7 mouse cellular contexts compared by ENCODE assay signal in the genomic region with DNA sequence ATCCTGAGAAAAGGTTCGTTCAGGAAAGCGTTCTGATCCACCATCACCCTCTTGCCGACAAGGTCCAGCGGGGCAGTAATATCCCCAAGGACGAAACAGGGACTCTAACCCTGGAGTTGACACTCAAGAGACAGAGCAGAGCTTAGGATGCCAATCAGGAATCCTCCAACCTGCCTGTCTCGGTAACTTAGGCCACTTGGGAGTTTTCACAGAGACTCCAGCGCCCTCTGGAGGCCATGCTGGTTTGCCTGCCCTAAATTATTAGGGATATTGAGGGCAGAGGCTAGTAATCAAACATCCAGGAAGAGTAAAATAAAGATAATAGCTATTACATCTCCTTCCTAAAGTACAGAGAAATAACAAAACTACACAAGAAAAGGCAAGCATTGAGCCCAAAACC. TPM values are rescaled to one million over a fixed set of nuclear protein-coding genes. Genes with fewer than 3 reads are reported as not detected.
A peak's percentile ranks its signal among the peaks of the same experiment; 100 is the strongest.
DNase-seq lines count a peak whose midpoint lies in the region; ATAC-seq and TF ChIP-seq lines count a peak whose summit lies in the region.

No protein-coding gene starts in this region.

- ATAC-seq in heart, postnatal 0 days (ENCODE audit: insufficient read depth, low read depth): no peak
- ATAC-seq in limb, embryonic 11.5 days (ENCODE audit: insufficient number of reproducible peaks, low FRiP score, low TSS enrichment, low read depth): no peak

- H3K27me3 ChIP-seq in heart, postnatal 0 days (ENCODE audit: control insufficient read depth, insufficient read depth, low read length): no peaks in the 10 kb centered on the region
- H3K27me3 ChIP-seq in limb, embryonic 11.5 days (ENCODE audit: control insufficient read depth, insufficient read depth, low read length): no peaks in the 10 kb centered on the region

- H3K4me3 ChIP-seq in heart, postnatal 0 days (ENCODE audit: low read depth, low read length): no peak overlapping the region
- no peak overlapping the region for H3K4me3 ChIP-seq in limb, embryonic 11.5 days (ENCODE audit: low read depth, low read length)

- no peaks in the 10 kb centered on the region for H3K4me1 ChIP-seq in heart, postnatal 0 days (ENCODE audit: control insufficient read depth, insufficient read depth)
- no peaks in the 10 kb centered on the region for H3K4me1 ChIP-seq in limb, embryonic 11.5 days (ENCODE audit: control insufficient read depth, insufficient read depth, low read length)

- no peaks in the 10 kb centered on the region for H3K36me3 ChIP-seq in heart, postnatal 0 days (replicated peaks; ENCODE audit: control insufficient read depth, insufficient read depth, low read length)
- no peaks in the 10 kb centered on the region for H3K36me3 ChIP-seq in limb, embryonic 11.5 days (ENCODE audit: control insufficient read depth, insufficient read depth, low read length)

- TF ChIP-seq EP300 in heart, postnatal 0 days (IDR thresholded peaks at IDR 0.05; ENCODE audit: low read depth): no peak

- no peak overlapping the region for H3K4me2 ChIP-seq in heart, postnatal 0 days (ENCODE audit: low read depth, low read length)
- no peak overlapping the region for H3K4me2 ChIP-seq in limb, embryonic 11.5 days (ENCODE audit: low read depth, severe bottlenecking)

- DNase-seq in right cerebral cortex, postnatal 10 days (ENCODE audit: low spot score in 2 of 2): peak; percentile 23 to 49
- DNase-seq in right cerebral cortex, postnatal 25 days: no peak
- peak; percentile 76 to 78 for DNase-seq in adrenal gland, adult 18-20 months (ENCODE audit: low spot score in 2 of 2)
- peak; percentile 85 for DNase-seq in cerebellum, adult 8-10 months
- DNase-seq in heart, postnatal 0 days (ENCODE audit: low spot score): peak; percentile 24
- DNase-seq in limb, embryonic 11.5 days (ENCODE audit: low spot score): peak; percentile 58
- peak; percentile 30 for DNase-seq in retina, postnatal 7 days (ENCODE audit: low read depth, low spot score)

- H3K9me3 ChIP-seq in heart, postnatal 0 days (replicated peaks; ENCODE audit: control insufficient read depth, low read length): no peaks in the 10 kb centered on the region
- H3K9me3 ChIP-seq in limb, embryonic 11.5 days (ENCODE audit: control insufficient read depth, low read length): no peaks in the 10 kb centered on the region

- no peak overlapping the region for H3K9ac ChIP-seq in heart, postnatal 0 days (replicated peaks; ENCODE audit: low read depth, low read length)
- no peak overlapping the region for H3K9ac ChIP-seq in limb, embryonic 11.5 days (ENCODE audit: low read length)

- 44% methylated on average over 7 of the region's 7 CpGs for WGBS in heart, postnatal 0 days
- 48% methylated on average over 7 of the region's 7 CpGs for WGBS in limb, embryonic 11.5 days

- TF ChIP-seq CTCF in heart, postnatal 0 days (IDR thresholded peaks at IDR 0.05; ENCODE audit: low read depth): peak; percentile 74

- H3K27ac ChIP-seq in heart, postnatal 0 days (ENCODE audit: low read depth): no peak overlapping the region
- no peak overlapping the region for H3K27ac ChIP-seq in limb, embryonic 11.5 days (replicated peaks; ENCODE audit: low read depth, low read length)

RNA-seq across cellular contexts. Expression of a gene that starts 54.0 kb away (rescaled TPM):
- not detected for total RNA-seq in adrenal gland, adult 18-20 months (2021)
- total RNA-seq in heart, postnatal 0 days (2014; rRNA removed; ENCODE audit: low replicate concordance): not detected in 2 replicates
- polyA plus RNA-seq in heart, postnatal 0 days (2015; fragmentation: Nextera tagmentation; extraction: Ambion mirVana): not detected in 2 replicates
- polyA plus RNA-seq in limb, embryonic 11.5 days (2014; fragmentation: Nextera tagmentation; extraction: Ambion mirVana): 1.3 and 1.9 TPM in 2 replicates
